Mouse (Mus musculus) lung, postnatal 25 days (tissue): ENCODE data around the gene Cnih2.
"Not testable (repeated sequence)": the region's sequence is repeated elsewhere in the genome, so short reads cannot be mapped to it uniquely, and the experiment has no call there.

Source experiments
- DNase-seq: peaks from one replicate; pipeline ENCODE4 v3.0.0; 2022; ENCODE audit warnings: low spot score

Gene Cnih2

DNA sequence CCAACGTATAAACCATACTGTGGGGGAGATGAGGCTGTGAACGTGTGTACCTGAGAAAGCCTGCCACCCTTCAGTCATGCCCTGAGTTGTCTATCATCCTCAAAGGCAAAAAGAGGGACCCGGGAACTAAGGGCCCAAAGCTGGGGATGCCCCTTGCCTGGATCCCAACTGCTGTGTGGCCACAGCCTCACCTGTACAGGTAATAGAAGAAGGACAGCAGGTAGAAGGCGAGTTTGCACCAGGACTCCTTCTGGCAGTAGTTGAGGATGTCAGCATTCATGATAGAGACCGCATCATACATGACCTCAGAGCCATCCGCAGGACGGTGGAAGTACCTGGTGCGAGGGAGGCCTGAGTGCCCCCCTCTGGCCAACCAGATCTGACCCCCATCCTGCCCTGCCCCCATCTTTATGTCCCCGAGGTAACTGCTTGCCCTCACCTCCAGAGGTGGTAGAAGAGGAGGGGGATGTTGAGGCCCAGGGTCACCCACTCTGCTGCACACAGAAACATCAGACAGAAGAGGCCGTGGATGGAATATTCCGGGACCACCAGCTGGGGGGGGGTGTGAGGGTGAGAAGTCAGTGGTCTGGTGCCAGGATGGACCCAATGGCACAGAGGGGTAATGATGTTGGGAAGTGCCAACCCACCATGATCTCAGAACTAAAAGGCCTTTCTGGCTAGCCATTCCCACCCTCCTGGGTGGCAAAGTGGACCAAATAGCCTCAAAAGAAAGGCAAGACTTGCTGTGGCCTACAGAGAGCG lies 4.7 kb downstream of the Cnih2 start:
- no peak for DNase-seq

DNA sequence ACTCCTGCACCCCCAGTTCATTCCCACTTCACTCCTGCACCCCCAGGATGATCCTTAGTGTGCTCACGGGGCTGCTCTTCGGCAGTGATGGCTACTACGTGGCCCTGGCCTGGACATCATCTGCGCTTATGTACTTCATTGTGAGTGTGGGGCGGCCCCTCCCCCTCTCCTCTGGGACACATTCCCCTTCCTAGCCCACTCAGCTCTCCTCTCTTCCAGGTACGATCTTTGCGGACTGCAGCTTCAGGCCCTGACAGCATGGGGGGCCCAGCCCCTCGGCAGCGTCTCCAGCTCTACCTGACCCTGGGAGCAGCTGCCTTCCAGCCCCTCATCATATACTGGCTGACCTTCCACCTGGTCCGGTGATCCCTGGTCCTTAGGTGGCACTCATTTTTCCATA lies 6.2 kb downstream of the Cnih2 start:
- DNase-seq: no peak

DNA sequence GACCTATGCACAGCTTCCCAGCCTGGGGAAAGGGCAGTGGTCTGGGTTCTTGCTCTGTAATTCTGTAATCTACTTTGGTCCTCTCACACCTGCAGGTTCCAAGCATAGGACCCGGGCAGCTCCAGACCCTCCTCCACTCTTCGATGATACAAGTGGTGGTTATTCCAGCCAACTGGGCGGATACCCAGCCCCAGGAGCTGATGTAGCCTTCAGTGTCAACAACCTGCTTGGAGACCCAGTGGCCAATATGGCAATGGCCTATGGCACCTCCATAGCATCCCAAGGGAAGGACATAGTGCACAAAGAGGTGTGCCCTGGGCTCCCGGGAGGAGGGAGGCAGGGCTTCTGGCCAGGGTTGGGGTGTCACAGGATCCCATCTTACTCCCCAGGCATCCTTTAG lies 9.0 kb downstream of the Cnih2 start:
- DNase-seq: no peak

DNA sequence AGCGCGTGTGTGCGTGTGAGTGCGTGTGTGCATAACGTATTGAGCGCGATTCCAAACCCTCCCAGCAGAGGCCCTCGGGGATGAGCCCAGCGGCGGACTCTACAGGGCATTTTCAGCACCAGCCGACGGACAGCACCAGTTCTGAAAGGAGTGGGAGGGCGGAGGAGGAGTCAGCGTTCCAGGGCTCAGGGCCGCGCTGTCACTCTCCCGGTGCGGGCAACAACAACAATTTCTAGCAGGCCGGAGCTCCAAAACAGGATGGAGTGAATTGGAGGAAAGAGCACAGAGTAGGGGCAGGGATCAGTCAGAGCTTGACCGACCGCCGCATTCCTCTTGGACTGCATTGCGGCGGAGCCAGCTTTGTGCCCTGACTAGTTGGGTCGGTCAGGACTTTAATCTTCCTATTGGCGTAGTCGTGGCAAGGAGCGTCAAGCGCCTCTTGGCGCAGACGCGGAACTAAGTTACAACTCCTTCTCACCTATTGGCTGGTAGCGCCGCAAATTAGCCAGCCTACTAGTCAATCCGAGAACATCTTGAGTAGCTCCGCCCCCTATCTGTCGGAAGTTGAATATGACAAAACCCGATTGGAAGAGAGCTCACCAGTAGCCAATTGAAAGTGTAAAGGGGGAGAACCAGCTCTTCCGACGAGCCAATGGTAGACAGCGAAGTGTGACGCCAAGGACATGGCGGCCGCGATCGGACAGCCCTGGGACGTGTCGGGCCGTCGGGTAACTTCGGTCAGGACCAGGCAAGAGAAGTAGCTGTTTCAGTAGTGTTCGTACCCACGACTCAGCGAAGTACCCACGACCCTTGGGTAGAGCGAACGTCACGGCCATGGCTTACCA lies 10.2 kb downstream of the Cnih2 start, which contains the start of gene Yif1a:
Yif1a (plus strand) TSS at position 655 of the 845 bp plus-strand sequence.
- peak; percentile 99 for DNase-seq

DNA sequence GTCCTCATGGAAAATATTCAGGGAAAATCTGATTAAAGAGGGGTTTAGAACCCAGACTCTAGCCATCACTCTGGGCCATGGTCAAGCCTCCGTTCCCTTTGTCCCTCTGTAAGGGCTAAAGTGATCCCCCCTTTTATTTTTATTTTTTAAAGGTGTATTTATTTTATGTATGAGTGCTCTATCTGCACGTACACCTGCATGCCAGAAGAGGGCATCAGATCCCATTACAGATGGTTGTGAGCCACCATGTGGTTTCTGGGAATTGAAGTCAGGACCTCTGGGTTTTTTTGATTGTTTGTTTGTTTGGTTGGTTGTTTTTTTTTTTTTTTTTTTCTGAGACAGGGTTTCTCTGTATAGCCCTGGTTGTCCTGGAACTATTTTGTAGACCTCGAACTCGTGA lies 11.8 kb downstream of the Cnih2 start:
- not testable (repeated sequence) for DNase-seq

DNA sequence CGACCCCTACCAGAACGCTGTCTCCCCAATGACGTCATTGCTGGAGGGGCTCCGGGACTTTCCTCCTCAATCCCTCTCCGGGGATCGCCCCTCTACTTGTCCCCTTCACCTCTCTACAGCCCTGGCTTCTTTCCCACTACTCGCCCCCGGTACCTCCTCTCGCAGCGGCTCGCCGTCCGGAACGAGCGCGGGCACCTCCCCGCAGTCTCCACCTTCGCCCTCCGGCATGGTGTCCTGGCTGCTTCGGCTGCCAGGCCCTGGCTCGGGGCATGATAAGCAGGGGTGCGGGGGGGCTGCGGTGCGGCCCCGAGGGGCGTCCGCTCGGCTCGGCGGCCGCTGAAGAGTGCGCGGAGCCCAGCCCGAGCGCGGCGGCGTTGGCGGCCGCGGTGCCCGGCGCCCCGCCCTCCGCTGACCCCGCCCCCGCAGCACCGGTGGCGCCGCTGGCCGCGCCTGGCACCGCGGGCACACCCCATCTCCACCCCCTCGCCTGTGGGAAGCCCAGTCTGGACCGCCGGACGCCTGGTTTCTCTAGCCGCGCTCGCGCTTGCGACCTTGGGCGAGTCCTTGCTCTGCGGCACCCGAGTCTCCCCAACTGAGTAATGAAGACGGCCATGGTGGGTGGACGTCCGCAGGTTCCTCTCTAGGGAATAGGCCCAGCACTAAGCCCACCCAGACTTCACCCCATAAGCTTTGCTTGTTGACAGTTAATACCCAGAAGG lies 13.0 kb downstream of the Cnih2 start, which contains the start of gene Tmem151a:
Tmem151a (minus strand) TSS at position 387 of the 719 bp plus-strand sequence.
- DNase-seq: no peak

DNA sequence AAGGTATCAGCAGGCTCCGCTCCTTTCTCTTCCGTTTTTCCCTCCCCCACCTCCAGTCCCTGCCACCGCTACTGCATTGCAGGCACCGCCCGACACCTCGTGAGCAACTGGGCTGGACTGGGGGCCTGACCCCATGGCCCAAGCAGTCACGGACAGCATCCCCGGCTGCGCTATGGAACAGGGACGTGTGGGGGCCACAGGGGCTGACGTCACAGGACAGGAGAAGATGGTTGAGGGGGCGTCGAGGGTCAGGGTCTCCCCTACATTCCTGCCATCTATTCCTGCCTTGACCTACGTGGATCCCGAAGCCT lies 13.5 kb downstream of the Cnih2 start:
- DNase-seq: no peak

DNA sequence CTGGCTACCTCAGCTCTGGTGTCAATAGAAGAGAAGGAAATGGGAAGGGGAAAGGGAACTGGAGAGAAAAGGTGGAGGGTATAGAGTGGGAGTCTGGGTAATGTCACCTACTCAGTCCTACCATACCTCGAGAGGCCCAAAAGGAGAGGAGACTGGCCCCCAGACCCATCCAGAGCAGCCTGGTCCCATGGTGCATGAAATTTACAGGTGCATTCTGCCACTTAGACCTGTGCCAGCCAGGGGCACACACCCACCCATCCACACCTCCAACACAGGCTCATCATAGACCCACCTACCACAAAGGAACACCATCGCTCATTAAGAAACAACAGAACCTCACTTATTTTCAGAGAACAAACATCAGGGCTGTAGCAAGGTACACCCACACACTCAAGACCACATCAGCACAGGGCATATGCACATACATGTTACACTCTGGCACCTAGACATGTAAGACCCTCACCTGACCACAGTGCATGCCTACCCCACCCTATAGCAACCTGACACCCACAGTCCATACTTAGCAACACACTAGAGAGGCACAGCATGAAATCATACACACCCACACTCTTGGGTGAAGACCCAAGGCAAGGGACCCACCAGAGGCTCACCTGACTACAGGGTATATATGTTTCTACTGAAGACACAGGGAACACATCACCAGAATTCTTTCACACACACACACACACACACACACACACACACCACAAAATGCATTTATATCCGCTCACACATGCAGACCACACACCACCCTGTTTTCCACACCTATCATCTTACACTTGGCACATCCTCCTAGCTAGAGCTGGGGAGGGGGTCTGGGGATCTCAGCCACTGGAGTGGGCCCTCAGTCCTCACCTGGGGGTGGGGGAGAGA lies 14.1 kb downstream of the Cnih2 start:
- no peak for DNase-seq

DNA sequence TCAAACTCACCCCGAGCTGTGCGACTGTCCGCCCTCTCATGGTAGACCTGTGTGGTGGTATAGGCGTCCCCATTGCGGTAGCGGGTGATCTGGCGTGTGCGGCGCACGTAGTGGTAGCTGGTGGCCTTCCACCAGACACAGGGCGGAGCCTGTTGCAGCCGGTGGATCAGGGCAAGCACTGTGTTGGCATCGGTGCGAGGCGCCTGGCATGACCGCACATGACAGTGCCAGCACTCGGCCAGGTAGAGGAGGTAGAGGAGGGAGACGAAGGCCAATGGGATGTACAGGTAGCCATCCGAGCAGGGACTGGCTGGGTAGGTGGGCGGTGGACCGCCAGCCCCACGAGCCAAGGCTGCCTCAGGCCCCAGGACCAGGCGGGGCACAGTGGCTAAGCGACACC lies 15.7 kb downstream of the Cnih2 start:
- DNase-seq: no peak

DNA sequence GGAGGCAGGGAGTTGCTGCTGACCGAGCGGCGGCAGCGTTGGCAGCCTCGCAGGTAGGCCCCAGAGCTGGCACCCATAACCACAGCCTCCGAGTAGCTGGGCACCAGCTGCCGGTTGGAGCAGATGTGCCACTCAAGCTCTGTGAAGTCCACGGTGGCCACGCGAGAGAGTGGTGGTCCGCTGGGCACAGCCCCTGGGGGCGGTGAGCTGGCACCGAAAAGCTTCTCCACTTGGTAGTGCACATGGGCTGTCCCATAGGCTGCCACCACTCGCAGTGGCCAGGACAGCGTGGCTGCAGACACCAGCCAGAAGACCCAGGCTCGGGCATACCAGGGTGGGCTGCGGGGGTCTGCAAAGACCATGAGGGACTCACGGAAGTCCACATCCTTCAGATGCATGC lies 16.3 kb downstream of the Cnih2 start:
- DNase-seq: no peak

DNA sequence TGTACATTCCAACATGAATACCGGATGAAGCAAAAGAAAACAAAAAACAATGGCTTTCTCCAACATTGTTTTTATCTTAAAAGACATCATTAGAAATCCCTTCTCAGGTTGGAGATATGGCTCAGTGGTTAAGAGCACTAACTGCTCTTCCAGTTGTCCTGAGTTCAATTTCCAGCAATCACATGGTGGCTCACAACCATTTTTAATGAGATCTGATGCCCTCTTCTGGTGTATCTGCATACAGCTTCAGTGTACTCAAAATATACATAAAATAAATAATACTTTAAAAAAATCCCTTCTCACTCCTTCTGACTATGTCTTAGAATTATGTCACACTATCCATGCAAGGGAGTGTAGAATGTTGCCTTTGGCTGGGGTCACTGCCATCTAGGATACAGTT lies 19.0 kb downstream of the Cnih2 start:
- no peak for DNase-seq

DNA sequence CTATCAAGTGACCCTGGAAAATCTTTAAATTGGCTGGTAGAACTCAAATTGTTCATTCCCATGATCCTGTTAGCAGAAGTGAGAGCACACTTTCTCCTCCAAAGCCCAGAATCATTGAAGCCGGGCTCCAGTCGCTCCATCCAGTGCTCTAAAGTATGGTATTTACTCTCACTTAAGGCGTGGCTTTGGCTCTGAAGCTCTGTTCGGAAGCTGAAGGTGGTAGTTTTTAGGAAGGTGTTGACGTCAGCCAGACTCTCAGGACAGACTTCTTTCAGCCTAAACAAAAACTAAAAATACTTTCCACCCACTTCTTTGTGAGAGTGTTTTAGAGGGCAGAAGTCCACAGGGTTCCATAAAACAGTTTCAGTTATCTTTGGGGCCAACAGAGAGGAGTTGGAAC lies 24.8 kb downstream of the Cnih2 start:
- no peak for DNase-seq

DNA sequence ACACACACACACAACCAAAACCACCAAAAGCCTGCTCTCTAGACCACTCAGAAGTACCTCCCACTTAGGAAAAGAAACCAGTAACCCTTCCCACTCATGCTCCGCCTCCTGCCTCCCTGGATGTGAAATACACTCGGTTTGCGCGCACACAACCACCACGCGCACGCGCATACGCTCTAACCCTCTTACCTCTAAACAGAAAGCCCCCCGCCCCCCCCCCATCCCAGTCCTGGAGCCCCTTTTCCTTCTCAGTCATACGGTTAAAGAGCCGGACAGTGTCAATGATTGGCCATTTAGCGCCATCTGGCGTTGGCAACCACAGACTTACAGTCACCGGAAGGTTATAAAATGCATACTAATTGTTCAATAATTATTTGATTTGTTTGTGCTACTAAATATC lies 25.3 kb downstream of the Cnih2 start:
- peak; percentile 48 for DNase-seq

DNA sequence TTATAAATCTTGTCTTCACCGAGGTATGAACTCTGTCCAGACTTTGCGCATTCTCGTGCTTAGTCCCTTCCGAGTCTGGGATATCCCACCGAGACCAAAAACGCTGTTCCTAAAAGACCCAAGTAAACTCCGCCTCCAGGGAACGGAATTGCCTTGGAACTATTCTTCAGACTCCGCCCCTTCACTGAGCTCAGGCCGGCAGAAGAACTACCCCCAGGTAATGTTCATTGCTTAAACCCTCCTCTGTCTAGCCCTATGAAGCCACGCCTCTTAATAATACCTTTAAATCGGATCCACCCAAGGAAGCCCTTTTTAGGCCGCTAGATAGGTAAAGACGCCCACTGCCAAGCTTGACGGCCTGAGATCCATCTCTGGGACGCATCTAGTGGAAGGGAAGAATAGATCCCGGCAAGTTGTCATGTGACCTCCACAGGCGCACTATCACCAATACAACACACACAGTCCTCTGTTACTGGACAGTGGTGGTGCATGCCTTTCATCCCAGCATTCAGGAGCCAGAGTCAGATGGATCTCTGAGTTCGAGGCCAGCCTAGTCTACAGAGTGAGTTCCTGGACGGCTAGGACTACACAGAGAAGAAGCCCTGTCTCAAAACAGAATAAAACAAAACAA lies 25.8 kb downstream of the Cnih2 start:
- DNase-seq: no peak

DNA sequence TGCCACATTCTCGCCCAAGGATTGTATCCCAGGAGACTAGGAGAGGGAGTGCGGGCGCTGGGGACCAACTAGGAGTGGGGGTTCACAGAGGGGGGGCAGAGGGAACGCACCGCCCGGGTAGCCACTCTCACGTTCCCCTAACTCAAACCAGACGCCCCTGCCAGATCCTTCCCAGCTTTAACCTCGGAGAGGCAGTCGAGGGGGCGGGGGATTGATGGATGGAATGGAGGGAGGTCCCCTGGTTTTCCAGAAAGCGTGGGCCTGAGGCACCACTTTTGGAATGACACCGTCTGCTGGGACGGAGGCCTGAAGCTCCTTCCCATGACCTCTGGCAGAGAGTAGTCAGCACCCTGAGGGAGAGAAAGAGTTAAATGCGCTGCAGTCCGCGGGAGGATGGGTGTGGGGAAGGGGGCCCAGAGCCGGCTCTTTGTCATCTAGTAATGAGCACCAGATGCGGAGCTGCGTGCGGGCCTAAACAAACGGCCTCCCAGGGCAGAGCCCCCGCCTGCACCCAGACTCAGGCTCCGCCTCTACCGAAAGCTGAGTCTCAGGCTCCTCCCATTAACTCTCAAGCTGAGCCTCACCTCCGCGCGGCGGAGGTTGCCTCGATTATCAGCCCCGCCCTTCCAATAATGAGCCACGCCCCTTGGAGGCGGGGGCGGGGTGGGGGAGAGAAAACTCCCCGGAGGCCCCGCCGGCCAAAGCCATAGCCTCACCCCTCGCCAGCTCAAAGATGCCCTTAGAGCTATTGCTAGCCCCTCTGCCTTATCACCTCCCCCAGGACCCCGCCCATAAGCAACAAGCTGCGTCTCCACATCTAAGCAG lies 26.6 kb downstream of the Cnih2 start:
- DNase-seq: peak; percentile 74

DNA sequence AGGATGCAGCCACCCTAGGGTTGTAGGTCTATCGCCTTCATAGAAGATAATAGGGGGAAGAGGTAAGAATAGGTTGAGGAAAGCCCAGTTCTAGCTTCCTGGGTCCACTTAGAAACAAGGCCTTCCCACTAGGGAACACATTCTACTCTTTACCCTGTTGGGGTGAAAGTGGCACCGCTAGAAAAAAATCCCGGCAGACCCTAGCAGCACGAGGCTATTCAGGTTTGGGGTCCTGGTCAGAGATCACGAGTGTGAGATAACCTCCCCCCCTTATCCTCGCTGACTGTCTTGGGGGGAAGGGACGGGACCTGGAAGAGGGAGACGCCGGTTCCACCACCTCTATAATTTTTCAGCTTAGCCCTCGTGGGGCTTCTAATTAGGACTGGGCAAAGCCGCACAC lies 27.2 kb downstream of the Cnih2 start:
- DNase-seq: no peak

DNA sequence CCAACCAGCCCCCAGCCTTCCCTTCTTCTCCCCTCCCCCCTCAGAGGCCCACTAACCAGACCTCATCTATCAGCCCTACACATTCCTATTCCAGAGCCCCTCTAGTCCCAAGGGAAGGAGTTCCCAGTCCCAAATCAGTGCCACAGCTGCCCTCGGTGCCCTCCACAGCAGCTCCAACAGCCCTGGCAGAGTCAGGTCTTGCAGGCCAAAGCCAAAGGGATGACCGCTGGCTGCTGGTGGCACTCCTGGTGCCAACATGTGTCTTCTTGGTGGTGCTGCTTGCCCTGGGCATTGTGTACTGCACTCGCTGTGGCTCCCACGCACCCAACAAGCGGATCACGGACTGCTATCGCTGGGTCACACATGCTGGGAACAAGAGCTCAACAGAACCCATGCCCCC lies 28.3 kb downstream of the Cnih2 start:
- DNase-seq: no peak

DNA sequence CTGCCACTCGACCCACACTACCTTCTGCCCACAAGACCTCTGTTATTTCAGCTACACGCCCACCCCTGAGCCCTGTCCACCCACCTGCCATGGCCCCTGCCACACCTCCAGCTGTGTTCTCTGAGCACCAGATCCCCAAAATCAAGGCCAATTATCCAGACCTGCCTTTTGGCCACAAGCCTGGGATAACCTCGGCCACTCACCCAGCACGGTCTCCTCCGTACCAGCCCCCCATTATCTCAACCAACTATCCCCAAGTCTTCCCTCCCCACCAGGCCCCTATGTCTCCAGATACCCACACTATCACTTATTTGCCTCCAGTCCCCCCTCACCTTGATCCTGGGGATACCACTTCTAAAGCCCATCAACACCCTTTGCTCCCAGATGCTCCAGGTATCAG lies 28.8 kb downstream of the Cnih2 start:
- no peak for DNase-seq

DNA sequence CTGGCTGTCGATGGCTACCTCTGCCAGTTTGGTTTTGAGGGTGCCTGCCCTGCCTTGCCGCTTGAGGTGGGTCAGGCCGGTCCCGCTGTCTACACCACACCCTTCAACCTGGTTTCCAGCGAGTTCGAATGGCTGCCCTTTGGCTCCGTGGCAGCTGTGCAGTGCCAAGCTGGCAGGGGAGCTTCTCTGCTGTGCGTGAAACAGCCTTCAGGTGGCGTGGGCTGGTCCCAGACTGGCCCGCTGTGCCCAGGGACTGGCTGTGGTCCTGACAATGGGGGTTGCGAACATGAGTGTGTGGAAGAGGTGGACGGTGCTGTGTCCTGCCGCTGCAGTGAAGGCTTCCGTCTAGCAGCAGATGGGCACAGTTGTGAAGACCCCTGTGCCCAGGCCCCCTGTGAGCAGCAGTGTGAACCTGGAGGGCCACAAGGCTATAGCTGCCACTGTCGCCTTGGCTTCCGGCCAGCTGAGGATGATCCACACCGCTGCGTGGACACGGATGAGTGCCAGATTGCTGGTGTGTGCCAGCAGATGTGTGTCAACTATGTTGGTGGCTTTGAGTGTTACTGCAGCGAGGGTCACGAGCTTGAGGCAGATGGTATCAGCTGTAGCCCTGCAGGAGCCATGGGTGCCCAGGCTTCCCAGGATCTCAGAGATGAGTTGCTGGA lies 29.6 kb downstream of the Cnih2 start:
- DNase-seq: no peak
